Mouse (Mus musculus) layer of hippocampus, adult 11-12 months (tissue): ENCODE measurements around the gene Irgq.
"Not testable (repeated sequence)": the region's sequence is repeated elsewhere in the genome, so short reads cannot be mapped to it uniquely, and the experiment has no call there.

Source experiments
- DNase-seq: peaks from one replicate; pipeline ENCODE4 v3.0.0; 2022; ENCODE audit warnings: low spot score

Irgq gene

GRCm38 (mm10) chr7:24516319-24516718 is 14.2 kb upstream of the Irgq start:
- DNase-seq, result peak; percentile 60

DNA sequence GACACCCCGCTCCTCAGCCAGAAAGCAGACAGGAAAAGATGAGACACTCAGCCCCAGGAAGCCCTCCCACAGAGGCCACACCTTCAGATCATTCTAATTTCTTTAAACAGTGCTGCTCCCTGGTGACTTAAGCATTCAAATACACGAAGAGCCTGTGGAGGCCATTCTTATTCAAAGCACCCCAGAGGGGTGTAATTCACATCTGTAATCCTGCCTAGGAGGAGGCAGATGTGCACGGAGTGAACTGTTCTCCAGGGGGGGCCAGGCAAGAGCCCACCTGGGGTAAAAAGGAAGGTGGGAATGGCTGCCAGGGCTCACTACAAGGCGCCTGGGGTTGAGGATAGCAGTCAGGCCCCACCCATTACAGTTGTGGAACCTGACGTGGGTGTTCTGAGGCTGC is 13.4 kb upstream of the Irgq start:
- no peak for DNase-seq

DNA sequence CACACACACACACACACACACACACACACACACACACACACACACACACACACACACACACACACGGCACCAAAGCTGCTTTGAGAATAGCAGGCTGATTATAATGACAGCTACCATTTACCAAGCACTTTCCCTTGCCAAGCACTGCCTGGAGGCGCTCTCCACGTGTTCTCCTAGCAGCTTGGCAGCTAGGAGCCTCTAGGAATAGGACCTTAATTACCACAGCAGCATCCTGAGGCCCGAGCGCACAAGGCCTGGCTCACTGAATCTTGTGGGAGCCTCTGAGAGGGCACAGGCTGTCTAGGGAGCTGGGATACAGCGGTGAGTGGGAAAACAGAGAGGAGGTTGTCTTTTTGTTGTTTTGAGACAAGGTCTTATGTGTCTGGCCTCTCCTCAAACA is 12.8 kb upstream of the Irgq start:
- DNase-seq, result peak; percentile 49

DNA sequence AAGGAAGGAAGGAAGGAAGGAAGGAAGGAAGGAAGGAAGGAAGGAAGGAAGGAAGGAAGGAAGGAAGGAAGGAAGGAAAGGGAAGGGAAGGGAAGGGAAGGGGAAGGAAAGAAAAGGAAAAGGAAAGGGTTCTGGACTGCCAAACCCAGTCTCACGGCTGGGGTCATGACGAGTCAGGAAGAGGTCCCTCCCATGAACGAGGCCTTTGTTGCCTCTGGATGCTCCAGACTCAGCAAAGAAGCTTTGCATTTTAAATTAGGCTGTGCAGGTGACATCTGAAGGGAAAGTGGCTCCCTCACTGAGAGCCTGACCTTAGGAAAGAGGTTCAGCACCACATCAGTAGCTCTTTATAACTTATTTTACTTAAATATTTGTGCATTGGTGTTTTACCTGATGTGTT is 11.4 kb upstream of the Irgq start:
- DNase-seq, result no peak

DNA sequence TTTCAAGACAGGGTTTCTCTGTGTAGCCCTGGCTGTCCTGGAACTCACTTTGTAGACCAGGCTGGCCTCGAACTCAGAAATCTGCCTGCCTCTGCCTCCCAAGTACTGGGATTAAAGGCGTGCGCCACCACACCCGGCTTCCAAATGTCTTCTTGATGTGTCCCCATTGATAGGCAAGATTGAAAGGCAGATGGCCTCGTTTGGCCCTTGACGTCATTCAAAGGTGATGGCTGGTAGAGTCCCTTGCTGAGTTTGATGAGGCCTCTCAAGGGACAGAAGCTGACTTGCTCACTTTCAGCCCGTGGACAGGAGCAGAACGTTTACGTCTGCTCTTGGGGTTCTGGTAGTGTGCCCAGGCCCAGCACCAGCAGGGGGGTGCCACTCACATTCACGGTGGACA is 10.4 kb upstream of the Irgq start:
- not testable (repeated sequence) for DNase-seq

- no peak for DNase-seq
These were observed 7.7 kb upstream of the Irgq start for GRCm38 (mm10) chr7:24522805-24523204.

- no peak for DNase-seq
These were observed 6.8 kb upstream of the Irgq start for GRCm38 (mm10) chr7:24523723-24524122.

GRCm38 (mm10) chr7:24524978-24525377 is 5.5 kb upstream of the Irgq start:
- DNase-seq, result no peak

GRCm38 (mm10) chr7:24525686-24526420 is 4.6 kb upstream of the Irgq start:
- DNase-seq, result no peak

GRCm38 (mm10) chr7:24528861-24529260 is 1.6 kb upstream of the Irgq start:
- no peak for DNase-seq

DNA sequence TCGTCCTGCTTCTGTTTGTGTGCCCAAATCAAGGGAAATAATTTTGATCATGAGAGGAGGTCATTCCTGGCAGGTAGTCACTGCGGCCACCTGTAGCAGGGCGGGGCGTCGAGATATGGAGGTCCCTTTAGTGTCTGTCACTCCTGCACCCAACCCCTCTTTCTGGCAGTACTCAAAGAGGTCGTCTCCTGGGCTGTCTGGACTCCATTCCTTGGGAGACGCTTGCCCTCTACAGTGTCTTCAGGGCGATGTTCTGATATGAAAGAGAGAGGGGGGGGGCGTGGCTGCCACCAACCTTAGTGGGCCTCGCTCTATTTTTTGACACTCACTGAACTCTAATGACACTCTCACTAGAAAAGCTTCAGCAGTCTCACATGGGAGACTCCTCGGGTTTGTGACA is 909 bp upstream of the Irgq start:
- DNase-seq, result no peak

- peak; percentile 79 for DNase-seq
These were observed 902 bp downstream of the Irgq start for GRCm38 (mm10) chr7:24531211-24531971.

DNA sequence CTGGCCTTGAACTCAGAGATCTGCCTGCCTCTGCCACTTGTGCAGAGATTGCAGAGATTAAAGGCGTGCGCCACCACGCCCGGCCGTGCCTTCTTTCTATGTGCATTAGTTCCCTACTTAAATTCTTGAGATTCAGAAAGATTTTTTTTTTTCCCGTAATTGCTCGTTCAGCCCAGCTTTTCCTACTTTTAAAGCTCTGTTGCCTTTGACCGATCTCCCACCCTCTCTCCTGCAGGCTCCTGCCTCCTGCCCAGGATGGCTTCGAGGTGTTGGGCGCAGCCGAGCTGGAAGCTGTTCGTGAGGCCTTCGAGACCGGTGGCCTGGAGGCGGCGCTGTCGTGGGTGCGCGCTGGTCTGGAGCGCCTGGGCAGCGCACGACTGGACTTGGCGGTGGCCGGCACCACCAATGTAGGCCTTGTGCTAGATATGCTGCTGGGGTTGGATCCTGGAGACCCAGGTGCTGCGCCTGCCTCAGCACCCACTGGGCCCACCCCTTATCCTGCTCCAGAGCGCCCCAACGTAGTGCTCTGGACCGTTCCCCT is 2.6 kb downstream of the Irgq start:
- DNase-seq, result no peak

DNA sequence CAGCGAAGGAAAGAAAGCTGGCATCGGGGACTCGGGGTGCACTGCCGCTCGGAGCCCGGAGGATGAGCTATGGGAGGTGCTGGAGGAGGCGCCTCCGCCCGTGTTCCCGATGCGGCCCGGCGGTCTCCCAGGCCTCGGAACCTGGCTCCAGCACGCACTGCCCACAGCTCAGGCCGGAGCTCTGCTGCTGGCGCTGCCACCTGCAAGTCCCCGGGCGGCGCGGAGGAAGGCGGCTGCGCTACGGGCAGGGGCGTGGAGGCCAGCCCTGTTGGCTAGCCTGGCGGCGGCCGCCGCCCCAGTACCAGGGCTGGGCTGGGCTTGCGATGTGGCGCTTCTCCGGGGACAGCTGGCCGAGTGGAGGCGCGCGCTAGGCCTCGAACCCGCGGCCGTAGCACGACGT is 3.3 kb downstream of the Irgq start:
- DNase-seq, result no peak

- DNase-seq, result no peak
These were observed 3.8 kb downstream of the Irgq start for GRCm38 (mm10) chr7:24534301-24534700.

GRCm38 (mm10) chr7:24537081-24537480 is 6.6 kb downstream of the Irgq start:
- DNase-seq, result no peak

- DNase-seq, result no peak
These were observed 7.1 kb downstream of the Irgq start for GRCm38 (mm10) chr7:24537591-24537990.

- no peak for DNase-seq
These were observed 7.7 kb downstream of the Irgq start for GRCm38 (mm10) chr7:24538154-24538553.

DNA sequence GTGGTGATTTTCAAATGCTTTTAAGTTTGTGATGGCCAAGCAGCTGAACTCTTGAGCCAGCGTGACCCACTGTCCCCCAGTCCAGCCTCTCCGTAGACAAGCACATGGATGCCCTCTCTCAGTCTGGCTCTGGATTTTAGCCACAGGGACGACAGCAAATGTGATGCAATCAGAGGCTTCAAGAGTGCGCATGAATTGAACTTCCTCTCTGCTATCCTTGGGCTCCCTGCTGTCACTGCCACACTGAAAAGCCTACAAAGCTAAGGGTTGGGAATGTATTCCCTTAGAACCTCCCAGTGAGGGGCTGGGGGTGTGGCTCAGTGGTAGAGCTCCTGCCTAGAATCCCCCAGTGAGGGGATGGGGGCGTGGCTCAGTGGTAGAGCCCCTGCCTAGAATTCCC is 8.2 kb downstream of the Irgq start:
- no peak for DNase-seq

- DNase-seq, result no peak
These were observed 9.2 kb downstream of the Irgq start for GRCm38 (mm10) chr7:24539686-24540085.

DNA sequence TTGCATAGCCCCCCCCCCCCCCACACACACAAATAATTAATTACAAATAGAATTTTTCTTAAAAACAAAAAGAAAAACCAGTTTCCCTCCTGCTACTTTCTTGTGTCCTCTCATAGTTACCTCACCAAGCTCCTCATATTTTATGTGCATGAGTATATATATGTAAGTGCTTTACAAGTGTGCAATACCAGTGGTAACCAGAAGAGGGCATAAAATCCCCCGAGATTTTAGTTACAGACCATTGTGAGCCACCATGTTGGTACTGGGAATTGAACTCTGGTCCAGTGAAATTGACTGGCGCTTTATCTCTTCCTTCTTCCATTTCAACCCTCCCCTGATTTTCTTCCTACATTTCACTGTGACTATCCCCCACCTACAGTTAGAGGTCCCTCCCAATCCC is 14.0 kb downstream of the Irgq start:
- no peak for DNase-seq

GRCm38 (mm10) chr7:24546068-24546614 is 15.7 kb downstream of the Irgq start, which contains the start of the genes Pinlyp and Xrcc1:
Pinlyp (minus strand) TSS chr7:24546118.
Xrcc1 (plus strand) TSS chr7:24546289.
- peak; percentile 24 for DNase-seq
